Mouse (Mus musculus): ENCODE results near the gene Pip4p1.
"Not testable (repeated sequence)": the region's sequence is repeated elsewhere in the genome, so short reads cannot be mapped to it uniquely, and the experiment has no call there.

Pip4p1 gene

GRCm38 (mm10) chr14:50938940-50939339 is 8.3 kb upstream of the Pip4p1 start:
- DNase-seq (ENCODE audit: low spot score): no peak

- no peak for DNase-seq (ENCODE audit: low spot score)
Measured at GRCm38 (mm10) chr14:50938119-50938908, 7.7 kb upstream of the Pip4p1 start.

- no peak for DNase-seq (ENCODE audit: low spot score)
Measured at GRCm38 (mm10) chr14:50936649-50937048, 6.0 kb upstream of the Pip4p1 start.

- no peak for DNase-seq (ENCODE audit: low spot score)
Measured at GRCm38 (mm10) chr14:50931493-50932020, 901 bp upstream of the Pip4p1 start.

- peak; percentile 81 for DNase-seq (ENCODE audit: low spot score)
Measured at GRCm38 (mm10) chr14:50930377-50930753, 291 bp downstream of the Pip4p1 start.

GRCm38 (mm10) chr14:50929951-50930350 is 705 bp downstream of the Pip4p1 start:
- DNase-seq (ENCODE audit: low spot score): no peak

GRCm38 (mm10) chr14:50927366-50927765 is 3.3 kb downstream of the Pip4p1 start:
- DNase-seq (ENCODE audit: low spot score): no peak

GRCm38 (mm10) chr14:50925111-50925920 is 5.3 kb downstream of the Pip4p1 start:
- DNase-seq (ENCODE audit: low spot score): no peak

GRCm38 (mm10) chr14:50924281-50925064 is 6.2 kb downstream of the Pip4p1 start, which contains the start of the genes Osgep and Apex1:
Osgep (minus strand) TSS chr14:50924893.
Apex1 (plus strand) TSS chr14:50924968.
- peak; percentile 98 for DNase-seq (ENCODE audit: low spot score)

GRCm38 (mm10) chr14:50923437-50923836 is 7.2 kb downstream of the Pip4p1 start:
- not testable (repeated sequence) for DNase-seq (ENCODE audit: low spot score)

- no peak for DNase-seq (ENCODE audit: low spot score)
Measured at GRCm38 (mm10) chr14:50911356-50911755, 19.3 kb downstream of the Pip4p1 start.

GRCm38 (mm10) chr14:50908126-50908525 is 22.5 kb downstream of the Pip4p1 start:
- DNase-seq (ENCODE audit: low spot score): no peak

GRCm38 (mm10) chr14:50905327-50905726 is 25.3 kb downstream of the Pip4p1 start:
- not testable (repeated sequence) for DNase-seq (ENCODE audit: low spot score)

- no peak for DNase-seq (ENCODE audit: low spot score)
Measured at GRCm38 (mm10) chr14:50904828-50905129, 25.9 kb downstream of the Pip4p1 start.

- no peak for DNase-seq (ENCODE audit: low spot score)
Measured at GRCm38 (mm10) chr14:50903973-50904827, 26.5 kb downstream of the Pip4p1 start.

- not testable (repeated sequence) for DNase-seq (ENCODE audit: low spot score)
Measured at GRCm38 (mm10) chr14:50897992-50898391, 32.7 kb downstream of the Pip4p1 start.

GRCm38 (mm10) chr14:50897374-50897765 is 33.3 kb downstream of the Pip4p1 start, which contains the start of gene Klhl33:
Klhl33 (minus strand) TSS chr14:50897507.
- DNase-seq (ENCODE audit: low spot score): no peak

- DNase-seq (ENCODE audit: low spot score): no peak
Measured at GRCm38 (mm10) chr14:50896747-50897373, 33.8 kb downstream of the Pip4p1 start.

GRCm38 (mm10) chr14:50895985-50896746 is 34.5 kb downstream of the Pip4p1 start:
- peak; percentile 46 for DNase-seq (ENCODE audit: low spot score)

GRCm38 (mm10) chr14:50895407-50895806 is 35.2 kb downstream of the Pip4p1 start:
- no peak for DNase-seq (ENCODE audit: low spot score)

All from testis, postnatal 10 days (tissue).